Mouse (Mus musculus) cerebellum, postnatal 14 days (tissue): ENCODE measurements around the gene Prickle4.
A peak's percentile ranks its signal among the peaks of the same experiment; 100 is the strongest.

Source experiments
- DNase-seq, 2 experiments: peaks; one replicate each; pipeline ENCODE4 v3.0.0; 2021; ENCODE audit warnings: mixed read lengths in 2 of 2

Prickle4 gene

GRCm38 (mm10) chr17:47704692-47705091 lies 10.2 kb upstream of the Prickle4 start:
- DNase-seq, result no peak

- no peak for DNase-seq
Measured at GRCm38 (mm10) chr17:47703556-47703955, 9.0 kb upstream of the Prickle4 start.

GRCm38 (mm10) chr17:47702548-47703345 lies 8.2 kb upstream of the Prickle4 start:
- no peak for DNase-seq

- DNase-seq, result no peak
Measured at GRCm38 (mm10) chr17:47701793-47702192, 7.3 kb upstream of the Prickle4 start.

GRCm38 (mm10) chr17:47699055-47699454 lies 4.5 kb upstream of the Prickle4 start:
- no peak for DNase-seq

- DNase-seq, result no peak
Measured at GRCm38 (mm10) chr17:47698156-47698555, 3.6 kb upstream of the Prickle4 start.

- no peak for DNase-seq
Measured at GRCm38 (mm10) chr17:47695337-47695710, 788 bp upstream of the Prickle4 start.

GRCm38 (mm10) chr17:47694442-47694502 lies 264 bp downstream of the Prickle4 start, which contains the start of gene Gm21981:
Gene Gm21981 (minus strand): TSS chr17:47694455.
- no peak for DNase-seq

GRCm38 (mm10) chr17:47693671-47694441 lies 680 bp downstream of the Prickle4 start:
- peak in 1 of 2 experiments; percentile 30 for DNase-seq

GRCm38 (mm10) chr17:47691650-47692049 lies 2.9 kb downstream of the Prickle4 start:
- no peak for DNase-seq

- peak in 1 of 2 experiments; percentile 27 for DNase-seq
Measured at GRCm38 (mm10) chr17:47689894-47690293, 4.6 kb downstream of the Prickle4 start.

- DNase-seq, result peak; percentile 81 to 83
Measured at GRCm38 (mm10) chr17:47688608-47689575, 5.6 kb downstream of the Prickle4 start, which contains the start of gene Frs3. Gene Frs3 (plus strand): TSS chr17:47689030.

- no peak for DNase-seq
Measured at GRCm38 (mm10) chr17:47688344-47688607, 6.3 kb downstream of the Prickle4 start, which contains the start of gene Tomm6. Gene Tomm6 (minus strand): TSS chr17:47688386.

- DNase-seq, result peak; percentile 95 to 96
Measured at GRCm38 (mm10) chr17:47687409-47688343, 6.9 kb downstream of the Prickle4 start.

GRCm38 (mm10) chr17:47682836-47683235 lies 11.7 kb downstream of the Prickle4 start:
- DNase-seq, result no peak

GRCm38 (mm10) chr17:47678702-47679101 lies 15.8 kb downstream of the Prickle4 start:
- no peak for DNase-seq

GRCm38 (mm10) chr17:47678238-47678637 lies 16.3 kb downstream of the Prickle4 start:
- DNase-seq, result no peak

GRCm38 (mm10) chr17:47676581-47676980 lies 18.0 kb downstream of the Prickle4 start:
- DNase-seq, result peak; percentile 86 to 88

GRCm38 (mm10) chr17:47672311-47673111 lies 22.0 kb downstream of the Prickle4 start:
- peak; percentile 27 to 33 for DNase-seq

GRCm38 (mm10) chr17:47671988-47672310 lies 22.6 kb downstream of the Prickle4 start:
- no peak for DNase-seq

GRCm38 (mm10) chr17:47669166-47669565 lies 25.4 kb downstream of the Prickle4 start:
- DNase-seq, result no peak

GRCm38 (mm10) chr17:47664474-47664873 lies 30.1 kb downstream of the Prickle4 start:
- DNase-seq, result no peak
